Comparison of ENCODE assay signal across 12 mouse cellular contexts in genomic region chr2:145196043-145196442, GRCm38 (mm10). TPM values are rescaled to one million over a fixed set of nuclear protein-coding genes. Genes with fewer than 3 reads are reported as not detected.
DNase-seq lines count a peak whose midpoint lies in the region; ATAC-seq and TF ChIP-seq lines count a peak whose summit lies in the region.
"Had no signal": no experiment of that assay in that cellular context is flagged by ENCODE, and none has a peak within 500 bp of the region (broad histone marks: within the 10 kb centered on the region; RNA-seq: fewer than 3 reads in every experiment).

No protein-coding gene starts in this region.

- no peaks in the 10 kb centered on the region; the same call in none of the 2 replicates for H3K4me1 ChIP-seq in liver, embryonic 13.5 days (replicated peaks)
- peaks cover 3% of the 10 kb centered on the region for H3K4me1 ChIP-seq in olfactory bulb, adult 2 months (ENCODE audit: control insufficient read depth, insufficient read depth, low read length)
- H3K4me1 ChIP-seq: liver, embryonic 12.5 days; neural tube, embryonic 12.5 days; stomach, embryonic 15.5 days had no signal

- no peak for TF ChIP-seq POLR2A in olfactory bulb, adult 2 months (IDR thresholded peaks at IDR 0.05; ENCODE audit: insufficient read depth, low read depth, low read length)

- H3K4me3 ChIP-seq in liver, embryonic 13.5 days (replicated peaks): no peak overlapping the region
- H3K4me3 ChIP-seq in olfactory bulb, adult 2 months (ENCODE audit: insufficient read depth, low read depth, low read length): no peak overlapping the region
- H3K4me3 ChIP-seq: liver, embryonic 12.5 days; neural tube, embryonic 12.5 days; stomach, embryonic 15.5 days had no signal

- peak; percentile 3 for DNase-seq in liver, embryonic 13.5 days
- DNase-seq in liver: no peak
- no peak for DNase-seq in cerebellum, adult 9-11 months
- no peak for DNase-seq in kidney, postnatal 14 days
- DNase-seq: cerebellum, adult 2 months; gastrocnemius, postnatal 14 days had no signal

- no peaks in the 10 kb centered on the region for H3K36me3 ChIP-seq in liver, embryonic 13.5 days
- H3K36me3 ChIP-seq: liver, embryonic 12.5 days; neural tube, embryonic 12.5 days; stomach, embryonic 15.5 days had no signal

- no peak overlapping the region for H3K4me2 ChIP-seq in liver, embryonic 13.5 days
- H3K4me2 ChIP-seq: liver, embryonic 12.5 days; neural tube, embryonic 12.5 days; stomach, embryonic 15.5 days had no signal

- no peaks in the 10 kb centered on the region for H3K27me3 ChIP-seq in liver, embryonic 13.5 days
- H3K27me3 ChIP-seq: liver, embryonic 12.5 days; neural tube, embryonic 12.5 days; stomach, embryonic 15.5 days had no signal

- no peak for ATAC-seq in liver, embryonic 13.5 days (ENCODE audit: low read depth)
- peak; percentile 61 for ATAC-seq in common myeloid progenitor, adult 5-6 weeks (replicated peaks; ENCODE audit: low read depth, poor library complexity, severe bottlenecking)
- ATAC-seq in granulocyte monocyte progenitor cell, adult 5-6 weeks (replicated peaks; ENCODE audit: poor library complexity, severe bottlenecking): peak; percentile 43
- ATAC-seq: liver, embryonic 12.5 days had no signal

- no peak overlapping the region for H3K9ac ChIP-seq in liver, embryonic 13.5 days
- H3K9ac ChIP-seq: liver, embryonic 12.5 days; neural tube, embryonic 12.5 days; stomach, embryonic 15.5 days had no signal

- H3K9me3 ChIP-seq in liver, embryonic 13.5 days (replicated peaks): no peaks in the 10 kb centered on the region
- H3K9me3 ChIP-seq: liver, embryonic 12.5 days; neural tube, embryonic 12.5 days; stomach, embryonic 15.5 days had no signal

- 23% methylated on average over 3 of the region's 3 CpGs for WGBS in liver, embryonic 13.5 days (ENCODE audit: insufficient replicate concordance)
- 45% methylated on average over 3 of the region's 3 CpGs for WGBS in olfactory bulb, adult 2 months

- H3K27ac ChIP-seq in liver, embryonic 13.5 days: no peak overlapping the region
- H3K27ac ChIP-seq in olfactory bulb, adult 2 months (ENCODE audit: insufficient read depth, low read depth, low read length): peak overlapping the region; percentile 36; the same call in 1 of the 2 replicates
- H3K27ac ChIP-seq: liver, embryonic 12.5 days; neural tube, embryonic 12.5 days; stomach, embryonic 15.5 days had no signal

- TF ChIP-seq CTCF in olfactory bulb, adult 2 months (IDR thresholded peaks at IDR 0.05; ENCODE audit: insufficient read depth, low read depth, low read length): no peak

RNA-seq across cellular contexts. Expression of gene Slc24a3, which starts 28.5 kb away (rescaled TPM):
- polyA plus RNA-seq in liver, embryonic 13.5 days (2015; fragmentation: Nextera tagmentation; extraction: Ambion mirVana): 0.81 and 0.87 TPM in 2 replicates
- total RNA-seq in common myeloid progenitor, adult 5-6 weeks (2017): 2.1 and 3.8 TPM in 2 replicates
- total RNA-seq in granulocyte monocyte progenitor cell, adult 5-6 weeks (2014; fragmentation: Nextera tagmentation): 0.75 and 4.6 TPM in 2 replicates
- total RNA-seq in granulocyte monocyte progenitor cell, adult 5-6 weeks (2017): 3.0 and 3.1 TPM in 2 replicates
- not detected in 2 replicates for polyA plus RNA-seq in olfactory bulb, adult 2 months (2012; ENCODE audit: insufficient read depth, insufficient read length, low replicate concordance, missing spikeins)
